Mouse (Mus musculus): ENCODE results near the gene Cep164.

Gene Cep164

GRCm38 (mm10) chr9:45838069-45838433, 9.6 kb upstream of the Cep164 start:
- no peak for DNase-seq

GRCm38 (mm10) chr9:45833461-45833860, 5.0 kb upstream of the Cep164 start:
- DNase-seq: no peak

GRCm38 (mm10) chr9:45832898-45833297, 4.4 kb upstream of the Cep164 start:
- no peak for DNase-seq

GRCm38 (mm10) chr9:45829107-45829506, 616 bp upstream of the Cep164 start:
- DNase-seq: peak; percentile 73

- DNase-seq: no peak
Observed at GRCm38 (mm10) chr9:45827663-45828290, 714 bp downstream of the Cep164 start.

- no peak for DNase-seq
Observed at GRCm38 (mm10) chr9:45818406-45819011, 10.0 kb downstream of the Cep164 start.

- no peak for DNase-seq
Observed at GRCm38 (mm10) chr9:45815525-45815924, 13.0 kb downstream of the Cep164 start.

GRCm38 (mm10) chr9:45815113-45815512, 13.4 kb downstream of the Cep164 start:
- no peak for DNase-seq

GRCm38 (mm10) chr9:45811946-45812345, 16.5 kb downstream of the Cep164 start:
- DNase-seq: no peak

GRCm38 (mm10) chr9:45807761-45808160, 20.7 kb downstream of the Cep164 start:
- DNase-seq: no peak

GRCm38 (mm10) chr9:45807337-45807736, 21.2 kb downstream of the Cep164 start:
- no peak for DNase-seq

- peak; percentile 71 for DNase-seq
Observed at GRCm38 (mm10) chr9:45806847-45807246, 21.6 kb downstream of the Cep164 start.

- no peak for DNase-seq
Observed at GRCm38 (mm10) chr9:45803070-45803774, 25.3 kb downstream of the Cep164 start.

GRCm38 (mm10) chr9:45799402-45799801, 29.1 kb downstream of the Cep164 start:
- DNase-seq: no peak

GRCm38 (mm10) chr9:45798467-45799164, 29.9 kb downstream of the Cep164 start:
- no peak for DNase-seq

GRCm38 (mm10) chr9:45797271-45797670, 31.2 kb downstream of the Cep164 start:
- DNase-seq: no peak

GRCm38 (mm10) chr9:45795722-45796121, 32.8 kb downstream of the Cep164 start:
- DNase-seq: no peak

GRCm38 (mm10) chr9:45793697-45794096, 34.8 kb downstream of the Cep164 start:
- DNase-seq: no peak

GRCm38 (mm10) chr9:45792235-45792634, 36.3 kb downstream of the Cep164 start:
- DNase-seq: no peak

- DNase-seq: no peak
Observed at GRCm38 (mm10) chr9:45791456-45792142, 36.9 kb downstream of the Cep164 start.

- DNase-seq: no peak
Observed at GRCm38 (mm10) chr9:45788405-45788804, 40.1 kb downstream of the Cep164 start.

- DNase-seq: no peak
Observed at GRCm38 (mm10) chr9:45787547-45787946, 40.9 kb downstream of the Cep164 start.

GRCm38 (mm10) chr9:45787071-45787470, 41.4 kb downstream of the Cep164 start:
- no peak for DNase-seq
